Mouse (Mus musculus): ENCODE results near the gene Rpap2. TPM values are rescaled to one million over a fixed set of nuclear protein-coding genes. Genes with fewer than 3 reads are reported as not detected.

The Rpap2 gene
- polyA plus RNA-seq, 1 experiment from 2014 or later: 17.1 TPM

GRCm38 (mm10) chr5:107695019-107695418 is 97.8 kb downstream of the Rpap2 start:
- Histone ChIP-seq H3K4me3 (ENCODE audit: low read depth, low read length) (no peak overlapping the region), H3K4me1 (replicated peaks; ENCODE audit: control insufficient read depth, insufficient read depth, low read length) (no peaks in the 10 kb centered on the region), H3K27ac (ENCODE audit: low read depth, low read length) (no peak overlapping the region), H3K27me3 (replicated peaks; ENCODE audit: control insufficient read depth, insufficient read depth, low read length) (0 out of 2 replicates have a peak, but pooled peaks cover 5% of the 10 kb centered on the region), H3K9me3 (ENCODE audit: control insufficient read depth, low read length) (no peaks in the 10 kb centered on the region), H3K9ac (ENCODE audit: low read depth, low read length) (no peak overlapping the region), H3K4me2 (no peak overlapping the region), H3K36me3 (ENCODE audit: control insufficient read depth, insufficient read depth, low read length) (no peaks in the 10 kb centered on the region)
- WGBS: 84% methylated on average over 3 of the region's 3 CpGs
- no peak for DNase-seq (ENCODE audit: low spot score)
- no peak for ATAC-seq (replicated peaks; ENCODE audit: low FRiP score)

- Histone ChIP-seq H3K9ac (ENCODE audit: low read depth, low read length) (no peak overlapping the region), H3K27ac (ENCODE audit: low read depth, low read length) (no peak overlapping the region), H3K4me2 (no peak overlapping the region), H3K4me3 (ENCODE audit: low read depth, low read length) (no peak overlapping the region), H3K36me3 (ENCODE audit: control insufficient read depth, insufficient read depth, low read length) (no peaks in the 10 kb centered on the region), H3K9me3 (ENCODE audit: control insufficient read depth, low read length) (no peaks in the 10 kb centered on the region), H3K4me1 (replicated peaks; ENCODE audit: control insufficient read depth, insufficient read depth, low read length) (no peaks in the 10 kb centered on the region), H3K27me3 (replicated peaks; ENCODE audit: control insufficient read depth, insufficient read depth, low read length) (no peaks in the 10 kb centered on the region)
- DNase-seq (ENCODE audit: low spot score): no peak
- no peak for ATAC-seq (replicated peaks; ENCODE audit: low FRiP score)
- WGBS: 34% methylated on average over 8 of the region's 8 CpGs
Measured at GRCm38 (mm10) chr5:107698888-107699287, 101.7 kb downstream of the Rpap2 start.

GRCm38 (mm10) chr5:107700873-107701272 is 103.7 kb downstream of the Rpap2 start:
- H3K27me3 ChIP-seq (replicated peaks; ENCODE audit: control insufficient read depth, insufficient read depth, low read length): no peaks in the 10 kb centered on the region
- no peak overlapping the region for H3K9ac ChIP-seq (ENCODE audit: low read depth, low read length)
- H3K4me1 ChIP-seq (replicated peaks; ENCODE audit: control insufficient read depth, insufficient read depth, low read length): no peaks in the 10 kb centered on the region
- DNase-seq (ENCODE audit: low spot score) (no peak), ATAC-seq (replicated peaks; ENCODE audit: low FRiP score) (no peak)
- no peak overlapping the region for H3K4me2 ChIP-seq
- no peak overlapping the region for H3K27ac ChIP-seq (ENCODE audit: low read depth, low read length)
- no peaks in the 10 kb centered on the region for H3K9me3 ChIP-seq (ENCODE audit: control insufficient read depth, low read length)
- WGBS: 81% methylated on average over 10 of the region's 10 CpGs
- no peak overlapping the region for H3K4me3 ChIP-seq (ENCODE audit: low read depth, low read length)
- no peaks in the 10 kb centered on the region for H3K36me3 ChIP-seq (ENCODE audit: control insufficient read depth, insufficient read depth, low read length)

GRCm38 (mm10) chr5:107701658-107702057 is 104.5 kb downstream of the Rpap2 start:
- H3K27ac ChIP-seq (ENCODE audit: low read depth, low read length): no peak overlapping the region
- no peaks in the 10 kb centered on the region for H3K4me1 ChIP-seq (replicated peaks; ENCODE audit: control insufficient read depth, insufficient read depth, low read length)
- no peak for ATAC-seq (replicated peaks; ENCODE audit: low FRiP score)
- no peak overlapping the region for H3K4me2 ChIP-seq
- H3K36me3 ChIP-seq (ENCODE audit: control insufficient read depth, insufficient read depth, low read length): no peaks in the 10 kb centered on the region
- no peaks in the 10 kb centered on the region for H3K9me3 ChIP-seq (ENCODE audit: control insufficient read depth, low read length)
- 83% methylated on average over 9 of the region's 9 CpGs for whole genome bisulfite sequencing
- H3K9ac ChIP-seq (ENCODE audit: low read depth, low read length): no peak overlapping the region
- no peaks in the 10 kb centered on the region for H3K27me3 ChIP-seq (replicated peaks; ENCODE audit: control insufficient read depth, insufficient read depth, low read length)
- no peak for DNase-seq (ENCODE audit: low spot score)
- H3K4me3 ChIP-seq (ENCODE audit: low read depth, low read length): no peak overlapping the region

GRCm38 (mm10) chr5:107703207-107703763 is 106.1 kb downstream of the Rpap2 start:
- no peak overlapping the region for H3K4me2 ChIP-seq
- H3K27me3 ChIP-seq (replicated peaks; ENCODE audit: control insufficient read depth, insufficient read depth, low read length): peaks cover 6% of the 10 kb centered on the region; the same call in 1 of the 2 replicates
- 79% methylated on average over 6 of the region's 6 CpGs for WGBS
- H3K27ac ChIP-seq (ENCODE audit: low read depth, low read length): no peak overlapping the region
- H3K9ac ChIP-seq (ENCODE audit: low read depth, low read length): no peak overlapping the region
- H3K4me1 ChIP-seq (replicated peaks; ENCODE audit: control insufficient read depth, insufficient read depth, low read length): no peaks in the 10 kb centered on the region
- H3K9me3 ChIP-seq (ENCODE audit: control insufficient read depth, low read length): no peaks in the 10 kb centered on the region
- no peak overlapping the region for H3K4me3 ChIP-seq (ENCODE audit: low read depth, low read length)
- no peaks in the 10 kb centered on the region for H3K36me3 ChIP-seq (ENCODE audit: control insufficient read depth, insufficient read depth, low read length)
- ATAC-seq (replicated peaks; ENCODE audit: low FRiP score): no peak
- no peak for DNase-seq (ENCODE audit: low spot score)

GRCm38 (mm10) chr5:107705756-107706155 is 108.6 kb downstream of the Rpap2 start:
- H3K27ac ChIP-seq (ENCODE audit: low read depth, low read length): no peak overlapping the region
- peaks cover 12% of the 10 kb centered on the region for H3K27me3 ChIP-seq (replicated peaks; ENCODE audit: control insufficient read depth, insufficient read depth, low read length)
- no peaks in the 10 kb centered on the region for H3K36me3 ChIP-seq (ENCODE audit: control insufficient read depth, insufficient read depth, low read length)
- H3K9me3 ChIP-seq (ENCODE audit: control insufficient read depth, low read length): no peaks in the 10 kb centered on the region
- H3K4me3 ChIP-seq (ENCODE audit: low read depth, low read length): no peak overlapping the region
- no peaks in the 10 kb centered on the region for H3K4me1 ChIP-seq (replicated peaks; ENCODE audit: control insufficient read depth, insufficient read depth, low read length)
- DNase-seq (ENCODE audit: low spot score) (no peak), ATAC-seq (replicated peaks; ENCODE audit: low FRiP score) (no peak)
- no peak overlapping the region for H3K9ac ChIP-seq (ENCODE audit: low read depth, low read length)
- WGBS: 76% methylated on average over 4 of the region's 4 CpGs
- no peak overlapping the region for H3K4me2 ChIP-seq

- no peak for DNase-seq (ENCODE audit: low spot score)
Measured at GRCm38 (mm10) chr5:107706262-107706661, 109.1 kb downstream of the Rpap2 start.

GRCm38 (mm10) chr5:107708124-107708797 is 111.1 kb downstream of the Rpap2 start:
- H3K27me3 ChIP-seq (replicated peaks; ENCODE audit: control insufficient read depth, insufficient read depth, low read length): peaks cover 12% of the 10 kb centered on the region
- H3K4me1 ChIP-seq (replicated peaks; ENCODE audit: control insufficient read depth, insufficient read depth, low read length): no peaks in the 10 kb centered on the region
- H3K27ac ChIP-seq (ENCODE audit: low read depth, low read length): no peak overlapping the region
- H3K4me2 ChIP-seq: no peak overlapping the region
- DNase-seq (ENCODE audit: low spot score) (no peak), ATAC-seq (replicated peaks; ENCODE audit: low FRiP score) (no peak)
- H3K36me3 ChIP-seq (ENCODE audit: control insufficient read depth, insufficient read depth, low read length): no peaks in the 10 kb centered on the region
- no peaks in the 10 kb centered on the region for H3K9me3 ChIP-seq (ENCODE audit: control insufficient read depth, low read length)
- no peak overlapping the region for H3K9ac ChIP-seq (ENCODE audit: low read depth, low read length)
- no peak overlapping the region for H3K4me3 ChIP-seq (ENCODE audit: low read depth, low read length)
- 55% methylated on average over 8 of the region's 8 CpGs for WGBS

More at GRCm38 (mm10) chr5:107706262-107706661, 109.1 kb downstream of the Rpap2 start:
- 65% methylated on average over 1 of the region's 1 CpGs for WGBS
- no peak overlapping the region for H3K4me3 ChIP-seq (ENCODE audit: low read depth, low read length)
- no peaks in the 10 kb centered on the region for H3K36me3 ChIP-seq (ENCODE audit: control insufficient read depth, insufficient read depth, low read length)
- no peaks in the 10 kb centered on the region for H3K4me1 ChIP-seq (replicated peaks; ENCODE audit: control insufficient read depth, insufficient read depth, low read length)
- no peak for ATAC-seq (replicated peaks; ENCODE audit: low FRiP score)
- no peak overlapping the region for H3K9ac ChIP-seq (ENCODE audit: low read depth, low read length)
- H3K4me2 ChIP-seq: no peak overlapping the region
- H3K9me3 ChIP-seq (ENCODE audit: control insufficient read depth, low read length): no peaks in the 10 kb centered on the region
- H3K27me3 ChIP-seq (replicated peaks; ENCODE audit: control insufficient read depth, insufficient read depth, low read length): peaks cover 12% of the 10 kb centered on the region
- H3K27ac ChIP-seq (ENCODE audit: low read depth, low read length): no peak overlapping the region

Measured in liver, embryonic 11.5 days (tissue).